Mouse (Mus musculus): ENCODE measurements around the gene Top1. TPM values are rescaled to one million over a fixed set of nuclear protein-coding genes. Genes with fewer than 3 reads are reported as not detected.
A peak's percentile ranks its signal among the peaks of the same experiment; 100 is the strongest.

Top1 gene
- polyA plus RNA-seq (2012; rRNA removed) = 42.7 and 63.9 TPM in 2 replicates

GRCm38 (mm10) chr2:160645614-160646137 lies at the start of gene Top1:
Top1 (plus strand) TSS chr2:160645888.
- TF ChIP-seq POLR2A (IDR thresholded peaks at IDR 0.05; ENCODE audit: borderline replicate concordance, extremely low read depth, insufficient read depth, insufficient read length, poor library complexity, severe bottlenecking) (peak; percentile 79; the same call in 1 of the 2 replicates), CTCF (IDR thresholded peaks at IDR 0.05; ENCODE audit: borderline replicate concordance, extremely low read depth, insufficient read depth, insufficient read length) (no peak)
- DNase-seq (ENCODE audit: low read depth) = peak; percentile 100

- DNase-seq (ENCODE audit: low read depth) = peak; percentile 86
Measured at GRCm38 (mm10) chr2:160597582-160598281, 48.0 kb upstream of the Top1 start.

GRCm38 (mm10) chr2:160601805-160602204 lies 43.9 kb upstream of the Top1 start:
- peak; percentile 34 for DNase-seq (ENCODE audit: low read depth)
- TF ChIP-seq CTCF (IDR thresholded peaks at IDR 0.05; ENCODE audit: borderline replicate concordance, extremely low read depth, insufficient read depth, insufficient read length) (peak; percentile 64), POLR2A (IDR thresholded peaks at IDR 0.05; ENCODE audit: borderline replicate concordance, extremely low read depth, insufficient read depth, insufficient read length, poor library complexity, severe bottlenecking) (no peak)

More at GRCm38 (mm10) chr2:160597582-160598281, 48.0 kb upstream of the Top1 start:
- TF ChIP-seq POLR2A (IDR thresholded peaks at IDR 0.05; ENCODE audit: borderline replicate concordance, extremely low read depth, insufficient read depth, insufficient read length, poor library complexity, severe bottlenecking) = no peak
- TF ChIP-seq CTCF (IDR thresholded peaks at IDR 0.05; ENCODE audit: borderline replicate concordance, extremely low read depth, insufficient read depth, insufficient read length) = peak; percentile 99

- DNase-seq (ENCODE audit: low read depth) = peak; percentile 24
- no peak for TF ChIP-seq CTCF (IDR thresholded peaks at IDR 0.05; ENCODE audit: borderline replicate concordance, extremely low read depth, insufficient read depth, insufficient read length)
- no peak for TF ChIP-seq POLR2A (IDR thresholded peaks at IDR 0.05; ENCODE audit: borderline replicate concordance, extremely low read depth, insufficient read depth, insufficient read length, poor library complexity, severe bottlenecking)
Measured at GRCm38 (mm10) chr2:160603154-160603933, 42.3 kb upstream of the Top1 start.

GRCm38 (mm10) chr2:160610012-160610411 lies 35.7 kb upstream of the Top1 start:
- peak; percentile 95 for DNase-seq (ENCODE audit: low read depth)
- TF ChIP-seq POLR2A (IDR thresholded peaks at IDR 0.05; ENCODE audit: borderline replicate concordance, extremely low read depth, insufficient read depth, insufficient read length, poor library complexity, severe bottlenecking) (no peak), CTCF (IDR thresholded peaks at IDR 0.05; ENCODE audit: borderline replicate concordance, extremely low read depth, insufficient read depth, insufficient read length) (no peak)

GRCm38 (mm10) chr2:160613186-160613919 lies 32.3 kb upstream of the Top1 start:
- TF ChIP-seq CTCF (IDR thresholded peaks at IDR 0.05; ENCODE audit: borderline replicate concordance, extremely low read depth, insufficient read depth, insufficient read length) (no peak), POLR2A (IDR thresholded peaks at IDR 0.05; ENCODE audit: borderline replicate concordance, extremely low read depth, insufficient read depth, insufficient read length, poor library complexity, severe bottlenecking) (no peak)
- no peak for DNase-seq (ENCODE audit: low read depth)

- TF ChIP-seq POLR2A (IDR thresholded peaks at IDR 0.05; ENCODE audit: borderline replicate concordance, extremely low read depth, insufficient read depth, insufficient read length, poor library complexity, severe bottlenecking) = no peak
- no peak for TF ChIP-seq CTCF (IDR thresholded peaks at IDR 0.05; ENCODE audit: borderline replicate concordance, extremely low read depth, insufficient read depth, insufficient read length)
- DNase-seq (ENCODE audit: low read depth) = no peak
Measured at GRCm38 (mm10) chr2:160617741-160618140, 27.9 kb upstream of the Top1 start.

GRCm38 (mm10) chr2:160618619-160619220 lies 27.0 kb upstream of the Top1 start:
- peak; percentile 81 for DNase-seq (ENCODE audit: low read depth)
- no peak for TF ChIP-seq POLR2A (IDR thresholded peaks at IDR 0.05; ENCODE audit: borderline replicate concordance, extremely low read depth, insufficient read depth, insufficient read length, poor library complexity, severe bottlenecking)
- TF ChIP-seq CTCF (IDR thresholded peaks at IDR 0.05; ENCODE audit: borderline replicate concordance, extremely low read depth, insufficient read depth, insufficient read length) = no peak

GRCm38 (mm10) chr2:160619300-160619699 lies 26.4 kb upstream of the Top1 start:
- DNase-seq (ENCODE audit: low read depth) = no peak
- TF ChIP-seq CTCF (IDR thresholded peaks at IDR 0.05; ENCODE audit: borderline replicate concordance, extremely low read depth, insufficient read depth, insufficient read length) (no peak), POLR2A (IDR thresholded peaks at IDR 0.05; ENCODE audit: borderline replicate concordance, extremely low read depth, insufficient read depth, insufficient read length, poor library complexity, severe bottlenecking) (no peak)

- DNase-seq (ENCODE audit: low read depth) = peak; percentile 67
- TF ChIP-seq POLR2A (IDR thresholded peaks at IDR 0.05; ENCODE audit: borderline replicate concordance, extremely low read depth, insufficient read depth, insufficient read length, poor library complexity, severe bottlenecking) (no peak), CTCF (IDR thresholded peaks at IDR 0.05; ENCODE audit: borderline replicate concordance, extremely low read depth, insufficient read depth, insufficient read length) (no peak)
Measured at GRCm38 (mm10) chr2:160619831-160620230, 25.9 kb upstream of the Top1 start.

Data from brain, embryonic 14.5 days (tissue).